ENCODE assay signal across 27 mouse cellular contexts in genomic region chr9:77724216-77724615, GRCm38 (mm10). TPM values are rescaled to one million over a fixed set of nuclear protein-coding genes. Genes with fewer than 3 reads are reported as not detected.
A peak's percentile ranks its signal among the peaks of the same experiment; 100 is the strongest.
DNase-seq lines count a peak whose midpoint lies in the region; ATAC-seq and TF ChIP-seq lines count a peak whose summit lies in the region.
"Had no signal": no experiment of that assay in that cellular context is flagged by ENCODE, and none has a peak within 500 bp of the region (broad histone marks: within the 10 kb centered on the region; RNA-seq: fewer than 3 reads in every experiment).

No protein-coding gene starts in this region.

- WGBS in intestine, embryonic 16.5 days, result 55% methylated on average over 6 of the region's 6 CpGs
- WGBS in intestine, postnatal 0 days, result 40% methylated on average over 6 of the region's 6 CpGs
- 55% methylated on average over 6 of the region's 6 CpGs for WGBS in kidney, embryonic 16.5 days
- 27% methylated on average over 6 of the region's 6 CpGs for WGBS in small intestine, adult 2 months

- no peak overlapping the region for H3K9ac ChIP-seq in intestine, embryonic 16.5 days (ENCODE audit: low read depth, low read length)
- H3K9ac ChIP-seq in intestine, postnatal 0 days (ENCODE audit: low read depth, low read length), result no peak overlapping the region
- H3K9ac ChIP-seq in kidney, embryonic 16.5 days (replicated peaks; ENCODE audit: low read length), result no peak overlapping the region
- H3K9ac ChIP-seq: embryonic facial prominence, embryonic 13.5 days; forebrain, embryonic 13.5 days; heart, embryonic 13.5 days; hindbrain, embryonic 14.5 days had no signal

- no peaks in the 10 kb centered on the region for H3K9me3 ChIP-seq in intestine, embryonic 16.5 days (ENCODE audit: control insufficient read depth, low read length)
- no peaks in the 10 kb centered on the region for H3K9me3 ChIP-seq in intestine, postnatal 0 days (ENCODE audit: control insufficient read depth)
- H3K9me3 ChIP-seq in kidney, embryonic 16.5 days (ENCODE audit: low read length), result no peaks in the 10 kb centered on the region
- H3K9me3 ChIP-seq: embryonic facial prominence, embryonic 10.5 days; embryonic facial prominence, embryonic 13.5 days; forebrain, embryonic 10.5 days; forebrain, embryonic 13.5 days; heart, embryonic 10.5 days; heart, embryonic 13.5 days had no signal

- H3K36me3 ChIP-seq in intestine, embryonic 16.5 days (ENCODE audit: control insufficient read depth, insufficient read depth, low read length), result no peaks in the 10 kb centered on the region
- no peaks in the 10 kb centered on the region for H3K36me3 ChIP-seq in intestine, postnatal 0 days (ENCODE audit: control insufficient read depth, insufficient read depth)
- H3K36me3 ChIP-seq in kidney, embryonic 16.5 days (ENCODE audit: insufficient read depth, low read length), result no peaks in the 10 kb centered on the region
- no peaks in the 10 kb centered on the region for H3K36me3 ChIP-seq in small intestine, adult 2 months (ENCODE audit: control insufficient read depth, insufficient read depth, low read length)
- H3K36me3 ChIP-seq: embryonic facial prominence, embryonic 10.5 days; embryonic facial prominence, embryonic 13.5 days; forebrain, embryonic 10.5 days; heart, embryonic 10.5 days; heart, embryonic 13.5 days had no signal

- no peak for TF ChIP-seq CTCF in intestine, postnatal 0 days (IDR thresholded peaks at IDR 0.05; ENCODE audit: low read depth)
- TF ChIP-seq CTCF in small intestine, adult 2 months (IDR thresholded peaks at IDR 0.05; ENCODE audit: extremely low read depth, insufficient read length, insufficient replicate concordance, low read depth, low read length), result no peak

- peak; percentile 20 to 32 for DNase-seq in kidney, postnatal 36 days
- DNase-seq in natural killer cell, adult 2 months (ENCODE audit: low spot score in 2 of 2), result no peak
- DNase-seq: adrenal gland, adult 8-10 months; adrenal gland, postnatal 25 days; cerebellum, adult 11-12 months; cerebellum, adult 8-10 months; cerebellum, postnatal 10 days; cerebellum, postnatal 36 days; embryo, embryonic 11 days; gastrocnemius, postnatal 10 days; gastrocnemius, postnatal 36 days; heart, adult 2 months; heart, postnatal 14 days; heart, postnatal 4 days had no signal

- 0 out of 2 replicates have a peak, but pooled peaks have one; percentile 34 for ATAC-seq in intestine, embryonic 16.5 days
- ATAC-seq in intestine, postnatal 0 days, result no peak
- ATAC-seq in kidney, embryonic 16.5 days (ENCODE audit: low FRiP score, low TSS enrichment), result no peak
- ATAC-seq: activated CD4-positive, CD25-positive, alpha-beta regulatory T cell, adult 4 months; forebrain, embryonic 13.5 days; forebrain, embryonic 16.5 days had no signal

- TF ChIP-seq POLR2A in small intestine, adult 2 months (IDR thresholded peaks at IDR 0.05; ENCODE audit: low read depth, low read length), result no peak

- no peaks in the 10 kb centered on the region for H3K27me3 ChIP-seq in intestine, embryonic 16.5 days (replicated peaks; ENCODE audit: control insufficient read depth, insufficient read depth, low read length)
- H3K27me3 ChIP-seq in intestine, postnatal 0 days (replicated peaks; ENCODE audit: control insufficient read depth, insufficient read depth, low read length), result no peaks in the 10 kb centered on the region
- no peaks in the 10 kb centered on the region for H3K27me3 ChIP-seq in kidney, embryonic 16.5 days (ENCODE audit: insufficient read depth, low read length)
- no peaks in the 10 kb centered on the region for H3K27me3 ChIP-seq in small intestine, adult 2 months (ENCODE audit: control insufficient read depth, insufficient read depth, low read length)
- H3K27me3 ChIP-seq: embryonic facial prominence, embryonic 13.5 days; forebrain, embryonic 13.5 days; heart, embryonic 13.5 days had no signal

- H3K4me3 ChIP-seq in intestine, embryonic 16.5 days (ENCODE audit: low read length), result no peak overlapping the region
- no peak overlapping the region for H3K4me3 ChIP-seq in intestine, postnatal 0 days (ENCODE audit: low read depth, low read length)
- no peak overlapping the region for H3K4me3 ChIP-seq in kidney, embryonic 16.5 days (ENCODE audit: low read length)
- H3K4me3 ChIP-seq in small intestine, adult 2 months (ENCODE audit: low read depth, low read length), result no peak overlapping the region
- H3K4me3 ChIP-seq: embryonic facial prominence, embryonic 10.5 days; embryonic facial prominence, embryonic 13.5 days; forebrain, embryonic 10.5 days; forebrain, embryonic 13.5 days; heart, adult 2 months; heart, embryonic 10.5 days; heart, embryonic 13.5 days had no signal

- H3K27ac ChIP-seq in intestine, embryonic 16.5 days (ENCODE audit: low read length), result no peak overlapping the region
- H3K27ac ChIP-seq in intestine, postnatal 0 days (ENCODE audit: low read depth, low read length), result no peak overlapping the region
- no peak overlapping the region for H3K27ac ChIP-seq in kidney, embryonic 16.5 days (ENCODE audit: low read length)
- peak overlapping the region; percentile 69 for H3K27ac ChIP-seq in small intestine, adult 2 months (ENCODE audit: insufficient read depth, low read depth, low read length)
- H3K27ac ChIP-seq: embryonic facial prominence, embryonic 10.5 days; embryonic facial prominence, embryonic 13.5 days; forebrain, embryonic 10.5 days; forebrain, embryonic 13.5 days; heart, adult 2 months; heart, embryonic 10.5 days; heart, embryonic 13.5 days; hindbrain, embryonic 14.5 days had no signal

- peaks cover 6% of the 10 kb centered on the region for H3K4me1 ChIP-seq in intestine, embryonic 16.5 days (ENCODE audit: control insufficient read depth, insufficient read depth, low read length)
- H3K4me1 ChIP-seq in intestine, postnatal 0 days (replicated peaks; ENCODE audit: control insufficient read depth, insufficient read depth, low read length), result no peaks in the 10 kb centered on the region
- no peaks in the 10 kb centered on the region for H3K4me1 ChIP-seq in kidney, embryonic 16.5 days (ENCODE audit: insufficient read depth, low read length)
- H3K4me1 ChIP-seq in small intestine, adult 2 months (ENCODE audit: control insufficient read depth, insufficient read depth, insufficient read length, low read length), result peaks cover 9% of the 10 kb centered on the region; the same call in 1 of the 2 replicates
- H3K4me1 ChIP-seq: embryonic facial prominence, embryonic 10.5 days; embryonic facial prominence, embryonic 13.5 days; forebrain, embryonic 10.5 days; forebrain, embryonic 13.5 days; heart, embryonic 10.5 days had no signal

- 0 out of 2 replicates have a peak overlapping the region, but pooled peaks have one; percentile 12 for H3K4me2 ChIP-seq in intestine, embryonic 16.5 days (ENCODE audit: low read depth, low read length)
- no peak overlapping the region for H3K4me2 ChIP-seq in intestine, postnatal 0 days (replicated peaks; ENCODE audit: low read depth)
- H3K4me2 ChIP-seq in kidney, embryonic 16.5 days (replicated peaks; ENCODE audit: low read depth, low read length), result no peak overlapping the region
- H3K4me2 ChIP-seq: embryonic facial prominence, embryonic 13.5 days; forebrain, embryonic 13.5 days; heart, embryonic 13.5 days; hindbrain, embryonic 14.5 days had no signal

RNA-seq across cellular contexts. Expression of gene Gclc, which starts 30.1 kb away (rescaled TPM):
- polyA plus RNA-seq in intestine, embryonic 16.5 days (2015; fragmentation: Nextera tagmentation; extraction: Ambion mirVana), result 4.7 and 10.1 TPM in 2 replicates
- polyA plus RNA-seq in intestine, postnatal 0 days (2015; fragmentation: Nextera tagmentation; extraction: Ambion mirVana), result 12.9 and 19.6 TPM in 2 replicates
- 24.0 and 26.8 TPM in 2 replicates for polyA plus RNA-seq in kidney, embryonic 16.5 days (2015; fragmentation: Nextera tagmentation; extraction: Ambion mirVana)
- 8.5 and 13.0 TPM in 2 replicates for polyA plus RNA-seq in small intestine, adult 2 months (2012; rRNA removed)

Comparison
In these comparisons a context has a peak if more than half of its experiments do, and no peak if none do; other contexts are left out.
1. DNase-seq: peak in kidney, postnatal 36 days (2 of 2); none in natural killer cell, adult 2 months (0 of 2).